Mouse (Mus musculus) layer of hippocampus, adult 2 months (tissue): ENCODE measurements around the gene Slc22a17. TPM values are rescaled to one million over a fixed set of nuclear protein-coding genes. Genes with fewer than 3 reads are reported as not detected.
"Not testable (repeated sequence)": the region's sequence is repeated elsewhere in the genome, so short reads cannot be mapped to it uniquely, and the experiment has no call there.

Source experiments
- DNase-seq, 2 experiments: peaks; one replicate each; pipeline ENCODE4 v3.0.0; 2022; ENCODE audit warnings: low spot score in 2 of 2
- H3K27ac ChIP-seq: fragments of 200-600 bp; 2 replicates; pipeline ENCODE4 v1.8.1; 2022
- H3K4me3 ChIP-seq: fragments of 200-600 bp; 2 replicates; pipeline ENCODE4 v1.8.1; 2022; ENCODE audit warnings: mild to moderate bottlenecking
- CTCF ChIP-seq: fragments of 200-600 bp; conservative IDR thresholded peaks from 2 replicates; pipeline ENCODE4 v1.8.1; 2022; ENCODE audit warnings: antibody characterized with exemption, mild to moderate bottlenecking, moderate library complexity
- total RNA-seq, 2 experiments: library from RNA; stranded (reverse); gene quantifications; 2 replicates each; pipeline ENCODE4 v1.2.3; 2021

Slc22a17 gene
- total RNA-seq, 2 experiments from 2014 or later, result 666 to 700 TPM

- no peak overlapping the region for H3K27ac ChIP-seq
- no peak overlapping the region for H3K4me3 ChIP-seq
- DNase-seq, result no peak
- no peak for TF ChIP-seq CTCF
Measured at GRCm38 (mm10) chr14:54948781-54949180, 35.8 kb upstream of the Slc22a17 start.

- H3K27ac ChIP-seq, H3K4me3 ChIP-seq, DNase-seq: not testable (repeated sequence)
Measured at GRCm38 (mm10) chr14:54947008-54947407, 34.1 kb upstream of the Slc22a17 start.

- Histone ChIP-seq H3K27ac (no peak overlapping the region), H3K4me3 (no peak overlapping the region)
- no peak for TF ChIP-seq CTCF
- no peak for DNase-seq
Measured at GRCm38 (mm10) chr14:54945975-54946704, 33.2 kb upstream of the Slc22a17 start.

- no peak for DNase-seq
- Histone ChIP-seq H3K4me3 (no peak overlapping the region), H3K27ac (no peak overlapping the region)
- no peak for TF ChIP-seq CTCF
Measured at GRCm38 (mm10) chr14:54944939-54945338, 32.0 kb upstream of the Slc22a17 start.

- H3K27ac ChIP-seq, result no peak overlapping the region
Measured at GRCm38 (mm10) chr14:54943971-54944370, 31.0 kb upstream of the Slc22a17 start.

GRCm38 (mm10) chr14:54942479-54942878 lies 29.5 kb upstream of the Slc22a17 start:
- TF ChIP-seq CTCF, result no peak
- no peak for DNase-seq
- no peak overlapping the region for H3K4me3 ChIP-seq
- no peak overlapping the region for H3K27ac ChIP-seq

More at GRCm38 (mm10) chr14:54943971-54944370, 31.0 kb upstream of the Slc22a17 start:
- TF ChIP-seq CTCF, result no peak
- DNase-seq, result no peak
- H3K4me3 ChIP-seq, result no peak overlapping the region

- no peak for TF ChIP-seq CTCF
- H3K4me3 ChIP-seq, result no peak overlapping the region
- H3K27ac ChIP-seq, result no peak overlapping the region
- no peak for DNase-seq
Measured at GRCm38 (mm10) chr14:54941024-54941978, 28.4 kb upstream of the Slc22a17 start.

GRCm38 (mm10) chr14:54940176-54940530 lies 27.2 kb upstream of the Slc22a17 start:
- Histone ChIP-seq H3K4me3 (no peak overlapping the region), H3K27ac (no peak overlapping the region)
- no peak for DNase-seq
- no peak for TF ChIP-seq CTCF

GRCm38 (mm10) chr14:54939434-54940175 lies 26.7 kb upstream of the Slc22a17 start:
- Histone ChIP-seq H3K4me3 (no peak overlapping the region), H3K27ac (no peak overlapping the region)
- DNase-seq, result peak; percentile 54 to 77
- TF ChIP-seq CTCF, result peak; percentile 94

GRCm38 (mm10) chr14:54938431-54939219 lies 25.7 kb upstream of the Slc22a17 start:
- no peak for DNase-seq
- TF ChIP-seq CTCF, result no peak
- Histone ChIP-seq H3K27ac (peak overlapping the region; percentile 80; the same call in 1 of the 2 replicates), H3K4me3 (no peak overlapping the region; the same call in 1 of the 2 replicates)

- H3K4me3 ChIP-seq, result peak overlapping the region; percentile 51
- H3K27ac ChIP-seq, result peak overlapping the region; percentile 80
- DNase-seq, result no peak
- TF ChIP-seq CTCF, result no peak
Measured at GRCm38 (mm10) chr14:54937361-54938182, 24.6 kb upstream of the Slc22a17 start.
